Mouse (Mus musculus): Measurements from ENCODE around the gene Ripply3. TPM values are rescaled to one million over a fixed set of nuclear protein-coding genes. Genes with fewer than 3 reads are reported as not detected.

Gene Ripply3
- under 1 TPM in 1 of 2 experiments, not detected in 1; 0.20 TPM for total RNA-seq (2021)
- long read RNA-seq, partial matches to known transcripts, result 0 of 1 reads
- long read RNA-seq, other reads (novel, unspliced or antisense), result 0 of 1 reads

- no peak for DNase-seq (ENCODE audit: low spot score in 2 of 2)
Measured at GRCm38 (mm10) chr16:94327781-94328711, at the start of gene Ripply3. TSS of gene Ripply3 (plus strand) at chr16:94328420.

GRCm38 (mm10) chr16:94283972-94284371 is 44.2 kb upstream of the Ripply3 start:
- DNase-seq (ENCODE audit: low spot score in 2 of 2), result no peak

- DNase-seq (ENCODE audit: low spot score in 2 of 2), result no peak
Measured at GRCm38 (mm10) chr16:94287826-94288225, 40.4 kb upstream of the Ripply3 start.

- DNase-seq (ENCODE audit: low spot score in 2 of 2), result peak; percentile 84 to 95
Measured at GRCm38 (mm10) chr16:94289138-94290072, 38.8 kb upstream of the Ripply3 start.

GRCm38 (mm10) chr16:94290073-94290999 is 37.9 kb upstream of the Ripply3 start:
- peak; percentile 64 to 73 for DNase-seq (ENCODE audit: low spot score in 2 of 2)

- no peak for DNase-seq (ENCODE audit: low spot score in 2 of 2)
Measured at GRCm38 (mm10) chr16:94291141-94291540, 37.1 kb upstream of the Ripply3 start.

- DNase-seq (ENCODE audit: low spot score in 2 of 2), result no peak
Measured at GRCm38 (mm10) chr16:94298081-94298480, 30.1 kb upstream of the Ripply3 start.

GRCm38 (mm10) chr16:94299210-94299609 is 29.0 kb upstream of the Ripply3 start:
- no peak for DNase-seq (ENCODE audit: low spot score in 2 of 2)

GRCm38 (mm10) chr16:94301194-94301593 is 27.0 kb upstream of the Ripply3 start:
- DNase-seq (ENCODE audit: low spot score in 2 of 2), result no peak

GRCm38 (mm10) chr16:94301696-94302095 is 26.5 kb upstream of the Ripply3 start:
- DNase-seq (ENCODE audit: low spot score in 2 of 2), result no peak

- peak; percentile 46 to 50 for DNase-seq (ENCODE audit: low spot score in 2 of 2)
Measured at GRCm38 (mm10) chr16:94302274-94303202, 25.7 kb upstream of the Ripply3 start.

- no peak for DNase-seq (ENCODE audit: low spot score in 2 of 2)
Measured at GRCm38 (mm10) chr16:94303203-94303535, 25.1 kb upstream of the Ripply3 start.

- DNase-seq (ENCODE audit: low spot score in 2 of 2), result peak in 1 of 2 experiments; percentile 37
Measured at GRCm38 (mm10) chr16:94307526-94307925, 20.7 kb upstream of the Ripply3 start.

GRCm38 (mm10) chr16:94307942-94308341 is 20.3 kb upstream of the Ripply3 start:
- DNase-seq (ENCODE audit: low spot score in 2 of 2), result no peak

- no peak for DNase-seq (ENCODE audit: low spot score in 2 of 2)
Measured at GRCm38 (mm10) chr16:94309025-94309424, 19.2 kb upstream of the Ripply3 start.

GRCm38 (mm10) chr16:94311416-94311815 is 16.8 kb upstream of the Ripply3 start:
- no peak for DNase-seq (ENCODE audit: low spot score in 2 of 2)

- DNase-seq (ENCODE audit: low spot score in 2 of 2), result no peak
Measured at GRCm38 (mm10) chr16:94311931-94312330, 16.3 kb upstream of the Ripply3 start.

- peak; percentile 79 to 87 for DNase-seq (ENCODE audit: low spot score in 2 of 2)
Measured at GRCm38 (mm10) chr16:94312663-94313228, 15.5 kb upstream of the Ripply3 start.
